Mouse (Mus musculus) left cerebral cortex, adult 11 months (tissue): ENCODE measurements around the gene Zc3hav1l.

Experiments
- DNase-seq: peaks from one replicate; pipeline ENCODE4 v3.0.0; 2022; ENCODE audit warnings: low spot score

The Zc3hav1l gene

GRCm38 (mm10) chr6:38264466-38264865 is 34.6 kb downstream of the Zc3hav1l start:
- no peak for DNase-seq

GRCm38 (mm10) chr6:38263393-38264159 is 35.5 kb downstream of the Zc3hav1l start:
- peak; percentile 66 for DNase-seq

- no peak for DNase-seq
Observed at GRCm38 (mm10) chr6:38261877-38262276, 37.2 kb downstream of the Zc3hav1l start.

- DNase-seq = no peak
Observed at GRCm38 (mm10) chr6:38257506-38257905, 41.6 kb downstream of the Zc3hav1l start.

- DNase-seq = no peak
Observed at GRCm38 (mm10) chr6:38256793-38257192, 42.3 kb downstream of the Zc3hav1l start.

- DNase-seq = no peak
Observed at GRCm38 (mm10) chr6:38255794-38256193, 43.3 kb downstream of the Zc3hav1l start.

- DNase-seq = peak; percentile 31
Observed at GRCm38 (mm10) chr6:38253736-38254641, 45.1 kb downstream of the Zc3hav1l start, which contains the start of gene D630045J12Rik. Gene D630045J12Rik, minus strand, starts transcription at chr6:38254009.

- DNase-seq = no peak
Observed at GRCm38 (mm10) chr6:38252766-38253735, 46.0 kb downstream of the Zc3hav1l start.

GRCm38 (mm10) chr6:38252139-38252538 is 46.9 kb downstream of the Zc3hav1l start:
- no peak for DNase-seq

- DNase-seq = no peak
Observed at GRCm38 (mm10) chr6:38251464-38251863, 47.6 kb downstream of the Zc3hav1l start.

- DNase-seq = no peak
Observed at GRCm38 (mm10) chr6:38247362-38247761, 51.7 kb downstream of the Zc3hav1l start.

- DNase-seq = no peak
Observed at GRCm38 (mm10) chr6:38244806-38245205, 54.3 kb downstream of the Zc3hav1l start.

GRCm38 (mm10) chr6:38244167-38244566 is 54.9 kb downstream of the Zc3hav1l start:
- no peak for DNase-seq

- DNase-seq = no peak
Observed at GRCm38 (mm10) chr6:38242833-38243232, 56.2 kb downstream of the Zc3hav1l start.

- no peak for DNase-seq
Observed at GRCm38 (mm10) chr6:38242295-38242830, 56.7 kb downstream of the Zc3hav1l start.

- no peak for DNase-seq
Observed at GRCm38 (mm10) chr6:38241508-38241907, 57.6 kb downstream of the Zc3hav1l start.

- DNase-seq = peak; percentile 59
Observed at GRCm38 (mm10) chr6:38240618-38241017, 58.4 kb downstream of the Zc3hav1l start.

GRCm38 (mm10) chr6:38238382-38238781 is 60.7 kb downstream of the Zc3hav1l start:
- no peak for DNase-seq
